Mouse (Mus musculus) embryonic facial prominence, embryonic 15.5 days (tissue): ENCODE data around the gene Mmgt2. TPM values are rescaled to one million over a fixed set of nuclear protein-coding genes. Genes with fewer than 3 reads are reported as not detected.

Experiments used
- ATAC-seq: fragments of 200-750 bp; cut with Nextera tagmentation; 2 replicates; pipeline ENCODE4 v1.8.0; 2017; ENCODE audit warnings: low read depth, moderate TSS enrichment; ENCODE audit not compliant: insufficient number of reproducible peaks, low FRiP score, low TSS enrichment
- H3K27ac ChIP-seq: fragments of 300-500 bp; sonication (generic); replicated peaks from 2 replicates; pipeline ENCODE4 v1.5.1; 2015; ENCODE audit warnings: mild to moderate bottlenecking, inconsistent platforms
- H3K27me3 ChIP-seq: fragments of 300-500 bp; sonication (generic); 2 replicates; pipeline ENCODE4 v1.6.1; 2015; ENCODE audit warnings: inconsistent platforms
- H3K36me3 ChIP-seq: fragments of 300-500 bp; sonication (generic); 2 replicates; pipeline ENCODE4 v1.6.1; 2015; ENCODE audit warnings: mild to moderate bottlenecking, inconsistent platforms
- H3K4me1 ChIP-seq: fragments of 300-500 bp; sonication (generic); 2 replicates; pipeline ENCODE4 v1.6.1; 2015; ENCODE audit warnings: inconsistent platforms
- H3K4me2 ChIP-seq: fragments of 300-500 bp; sonication (generic); replicated peaks from 2 replicates; pipeline ENCODE4 v1.6.1; 2015; ENCODE audit warnings: mild to moderate bottlenecking, inconsistent platforms
- H3K4me3 ChIP-seq: fragments of 300-500 bp; sonication (generic); replicated peaks from 2 replicates; pipeline ENCODE4 v1.5.1; 2015; ENCODE audit warnings: mild to moderate bottlenecking, inconsistent platforms
- H3K9ac ChIP-seq: fragments of 300-500 bp; sonication (generic); 2 replicates; pipeline ENCODE4 v1.6.1; 2015; ENCODE audit warnings: inconsistent platforms
- H3K9me3 ChIP-seq: fragments of 300-500 bp; sonication (generic); replicated peaks from 2 replicates; pipeline ENCODE4 v1.6.1; 2016; ENCODE audit warnings: inconsistent platforms
- WGBS: fragments of 180-500 bp; shearing (Covaris S2); methylation state at CpG from one replicate; pipeline ENCODE4 v1.1.7; 2015; 5-methylcytosine and 5-hydroxymethylcytosine counted together
- polyA plus RNA-seq: library from polyadenylated mRNA; unstranded; fragments of >200 nt; fragmentation: Nextera tagmentation; extraction: Ambion mirVana; gene quantifications from 2 replicates; pipeline ENCODE4 v1.2.1, GENCODE M21; 2015

The Mmgt2 gene
- polyA plus RNA-seq, 1 experiment from 2014 or later = 51.4 TPM

- Histone ChIP-seq H3K9me3 (no peaks in the 10 kb centered on the region), H3K4me2 (no peak overlapping the region), H3K4me1 (peaks cover 15% of the 10 kb centered on the region), H3K27me3 (no peaks in the 10 kb centered on the region), H3K4me3 (no peak overlapping the region), H3K27ac (no peak overlapping the region), H3K36me3 (no peaks in the 10 kb centered on the region), H3K9ac (no peak overlapping the region)
- 78% methylated on average over 7 of the region's 7 CpGs for whole genome bisulfite sequencing
- no peak for ATAC-seq
Observed at GRCm38 (mm10) chr11:62678778-62679354, 30.4 kb downstream of the Mmgt2 start.

DNA sequence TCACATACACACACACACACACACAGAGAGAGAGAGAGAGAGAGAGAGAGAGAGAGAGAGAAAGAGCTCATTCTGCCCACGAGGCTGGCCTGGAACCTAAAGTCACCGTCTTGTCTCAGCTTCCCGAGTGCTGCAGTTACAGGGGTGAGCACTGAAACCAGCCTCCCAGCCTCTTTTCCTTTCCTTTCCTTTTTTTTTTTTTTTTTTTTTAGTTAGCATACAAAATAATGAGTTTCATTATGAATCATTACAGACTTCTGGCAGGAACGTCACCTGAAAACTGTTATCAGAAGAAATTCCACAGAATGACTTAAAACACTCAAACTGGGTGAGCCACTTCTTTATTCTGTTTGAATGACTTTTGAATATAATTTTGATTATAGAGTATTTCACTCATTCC, 31.5 kb downstream of the Mmgt2 start:
- ATAC-seq = no peak
- Histone ChIP-seq H3K4me3 (no peak overlapping the region), H3K9ac (no peak overlapping the region), H3K36me3 (no peaks in the 10 kb centered on the region), H3K27ac (no peak overlapping the region), H3K27me3 (no peaks in the 10 kb centered on the region), H3K9me3 (no peaks in the 10 kb centered on the region), H3K4me2 (no peak overlapping the region), H3K4me1 (peaks cover 13% of the 10 kb centered on the region)
- 74% methylated on average over 4 of the region's 4 CpGs for WGBS

- no peak overlapping the region for H3K27ac ChIP-seq
- H3K36me3 ChIP-seq = no peaks in the 10 kb centered on the region
- no peak overlapping the region for H3K4me3 ChIP-seq
- ATAC-seq = no peak
- H3K4me2 ChIP-seq = no peak overlapping the region
- 89% methylated on average over 3 of the region's 3 CpGs for WGBS
- H3K27me3 ChIP-seq = no peaks in the 10 kb centered on the region
- no peaks in the 10 kb centered on the region for H3K9me3 ChIP-seq
- H3K4me1 ChIP-seq = no peaks in the 10 kb centered on the region
- no peak overlapping the region for H3K9ac ChIP-seq
Observed at GRCm38 (mm10) chr11:62691592-62691991, 43.1 kb downstream of the Mmgt2 start.

GRCm38 (mm10) chr11:62693299-62694184, 45.1 kb downstream of the Mmgt2 start:
- H3K9me3 ChIP-seq = no peaks in the 10 kb centered on the region
- H3K27ac ChIP-seq = no peak overlapping the region
- H3K4me3 ChIP-seq = no peak overlapping the region
- 21% methylated on average over 11 of the region's 11 CpGs for WGBS
- no peak overlapping the region for H3K9ac ChIP-seq
- H3K36me3 ChIP-seq = no peaks in the 10 kb centered on the region
- no peak overlapping the region for H3K4me2 ChIP-seq
- no peak; the same call in 1 of the 2 replicates for ATAC-seq
- H3K27me3 ChIP-seq = no peaks in the 10 kb centered on the region
- H3K4me1 ChIP-seq = no peaks in the 10 kb centered on the region

DNA sequence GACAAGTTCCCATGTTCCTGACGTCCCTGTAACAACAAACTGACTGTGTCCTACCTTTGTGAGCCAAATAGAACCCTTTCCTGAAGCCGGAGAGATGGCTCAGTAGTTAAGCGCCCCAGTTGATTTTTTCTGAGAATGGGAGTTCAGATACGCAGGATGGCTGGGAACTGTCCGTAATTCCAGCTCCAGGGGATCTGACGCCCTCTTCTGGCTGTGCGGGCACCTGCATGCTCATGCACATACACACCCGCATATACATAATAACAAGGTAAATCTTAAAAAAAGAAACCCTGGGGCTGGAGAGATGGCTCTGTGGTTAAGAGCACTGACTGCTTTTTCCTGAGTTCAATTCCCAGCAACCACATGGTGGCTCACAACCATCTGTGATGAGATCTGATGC, 46.7 kb downstream of the Mmgt2 start:
- no peaks in the 10 kb centered on the region for H3K27me3 ChIP-seq
- WGBS = 92% methylated on average over 8 of the region's 8 CpGs
- no peak overlapping the region for H3K27ac ChIP-seq
- no peak overlapping the region for H3K4me2 ChIP-seq
- H3K9ac ChIP-seq = no peak overlapping the region
- H3K4me3 ChIP-seq = no peak overlapping the region
- H3K9me3 ChIP-seq = no peaks in the 10 kb centered on the region
- H3K36me3 ChIP-seq = no peaks in the 10 kb centered on the region
- ATAC-seq = no peak
- no peaks in the 10 kb centered on the region for H3K4me1 ChIP-seq

GRCm38 (mm10) chr11:62699749-62700148, 51.3 kb downstream of the Mmgt2 start:
- ATAC-seq = no peak
- Histone ChIP-seq H3K9ac (no peak overlapping the region), H3K27ac (no peak overlapping the region), H3K27me3 (no peaks in the 10 kb centered on the region), H3K4me1 (no peaks in the 10 kb centered on the region), H3K36me3 (no peaks in the 10 kb centered on the region), H3K9me3 (no peaks in the 10 kb centered on the region), H3K4me3 (no peak overlapping the region), H3K4me2 (no peak overlapping the region)
- 55% methylated on average over 4 of the region's 4 CpGs for WGBS

- Histone ChIP-seq H3K4me3 (no peak overlapping the region), H3K9me3 (no peaks in the 10 kb centered on the region), H3K9ac (no peak overlapping the region), H3K4me1 (no peaks in the 10 kb centered on the region), H3K4me2 (no peak overlapping the region), H3K36me3 (no peaks in the 10 kb centered on the region), H3K27ac (no peak overlapping the region), H3K27me3 (no peaks in the 10 kb centered on the region)
- ATAC-seq = no peak
- 63% methylated on average over 1 of the region's 1 CpGs for WGBS
Observed at GRCm38 (mm10) chr11:62701218-62701617, 52.8 kb downstream of the Mmgt2 start.

GRCm38 (mm10) chr11:62706141-62706540, 57.7 kb downstream of the Mmgt2 start:
- Histone ChIP-seq H3K9me3 (no peaks in the 10 kb centered on the region), H3K27ac (no peak overlapping the region), H3K27me3 (no peaks in the 10 kb centered on the region), H3K4me2 (no peak overlapping the region), H3K4me3 (no peak overlapping the region), H3K4me1 (no peaks in the 10 kb centered on the region), H3K9ac (no peak overlapping the region), H3K36me3 (peaks cover 5% of the 10 kb centered on the region; the same call in 1 of the 2 replicates)
- no peak for ATAC-seq
- WGBS = 92% methylated on average over 2 of the region's 2 CpGs

DNA sequence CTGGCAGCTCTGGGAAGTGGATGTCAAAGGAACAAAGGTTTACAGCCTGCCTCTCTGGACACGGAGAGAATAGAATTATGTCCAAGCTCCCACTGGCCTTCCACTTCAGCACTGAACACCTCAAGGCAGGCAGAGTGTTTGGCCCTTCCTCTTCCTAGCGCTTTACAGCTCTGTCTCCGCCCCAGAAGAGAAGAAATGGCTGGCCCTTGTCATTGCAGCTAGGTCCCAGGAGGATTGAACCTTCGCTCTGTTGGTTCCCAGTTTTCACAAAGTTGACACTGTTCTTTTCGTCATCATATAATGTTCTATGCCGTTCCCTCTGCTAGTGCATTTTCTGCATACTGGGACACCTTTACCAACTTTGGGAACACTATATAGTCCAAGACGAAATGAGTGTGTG, 59.8 kb downstream of the Mmgt2 start:
- H3K4me3 ChIP-seq = no peak overlapping the region
- no peak for ATAC-seq
- no peak overlapping the region for H3K9ac ChIP-seq
- H3K27ac ChIP-seq = no peak overlapping the region
- no peak overlapping the region for H3K4me2 ChIP-seq
- H3K9me3 ChIP-seq = no peaks in the 10 kb centered on the region
- H3K36me3 ChIP-seq = peaks cover 15% of the 10 kb centered on the region
- H3K27me3 ChIP-seq = no peaks in the 10 kb centered on the region
- WGBS = 85% methylated on average over 7 of the region's 7 CpGs
- H3K4me1 ChIP-seq = no peaks in the 10 kb centered on the region

DNA sequence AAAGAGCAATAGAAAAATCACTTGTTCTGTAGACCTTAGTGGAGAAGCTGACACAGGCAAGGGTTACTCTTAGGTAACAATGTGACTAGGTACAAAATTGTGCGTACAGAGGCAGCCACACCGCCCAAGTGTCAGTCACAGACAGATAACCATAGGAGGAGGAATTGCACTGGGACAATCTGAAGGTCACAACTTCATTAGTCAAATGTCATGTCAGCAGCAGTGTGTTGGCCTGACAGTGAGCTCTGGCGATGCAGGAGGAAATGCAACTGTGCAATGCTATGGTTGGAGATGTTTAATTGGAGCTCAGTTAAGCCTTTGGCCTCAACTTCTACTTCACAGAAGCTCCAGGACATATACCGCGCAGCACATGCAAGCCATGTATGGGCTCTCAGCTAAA, 62.2 kb downstream of the Mmgt2 start:
- 92% methylated on average over 5 of the region's 5 CpGs for WGBS
- Histone ChIP-seq H3K4me1 (no peaks in the 10 kb centered on the region), H3K27ac (no peak overlapping the region), H3K36me3 (peaks cover 34% of the 10 kb centered on the region), H3K9ac (no peak overlapping the region), H3K27me3 (no peaks in the 10 kb centered on the region), H3K9me3 (no peaks in the 10 kb centered on the region), H3K4me2 (no peak overlapping the region), H3K4me3 (no peak overlapping the region)
- ATAC-seq = no peak
